Mouse (Mus musculus): ENCODE data around the gene Gcfc2. TPM values are rescaled to one million over a fixed set of nuclear protein-coding genes. Genes with fewer than 3 reads are reported as not detected.
A peak's percentile ranks its signal among the peaks of the same experiment; 100 is the strongest.

Gene Gcfc2
- total RNA-seq, 2 experiments from 2014 or later, result 7.2 to 11.7 TPM

DNA sequence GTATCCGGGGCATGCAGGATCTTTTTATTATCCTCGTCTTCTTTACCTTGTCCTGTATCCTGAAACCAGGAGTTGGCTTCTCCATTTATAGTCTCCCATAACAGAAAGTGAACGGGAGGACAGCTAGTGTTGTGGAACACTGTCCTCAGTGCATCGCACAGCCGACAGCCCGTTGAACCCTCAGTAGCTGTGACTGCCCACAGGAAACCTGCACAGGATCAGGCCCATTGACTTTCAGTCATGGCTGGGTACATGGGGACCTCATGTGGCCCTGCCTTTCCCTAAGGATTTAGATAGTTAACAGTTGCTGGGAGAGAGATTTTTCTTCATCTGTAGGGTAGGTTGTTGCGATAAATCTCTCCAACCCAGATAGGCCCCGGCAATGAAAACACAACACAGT lies 49.1 kb downstream of the Gcfc2 start:
- DNase-seq (ENCODE audit: low spot score in 2 of 2), result no peak

DNA sequence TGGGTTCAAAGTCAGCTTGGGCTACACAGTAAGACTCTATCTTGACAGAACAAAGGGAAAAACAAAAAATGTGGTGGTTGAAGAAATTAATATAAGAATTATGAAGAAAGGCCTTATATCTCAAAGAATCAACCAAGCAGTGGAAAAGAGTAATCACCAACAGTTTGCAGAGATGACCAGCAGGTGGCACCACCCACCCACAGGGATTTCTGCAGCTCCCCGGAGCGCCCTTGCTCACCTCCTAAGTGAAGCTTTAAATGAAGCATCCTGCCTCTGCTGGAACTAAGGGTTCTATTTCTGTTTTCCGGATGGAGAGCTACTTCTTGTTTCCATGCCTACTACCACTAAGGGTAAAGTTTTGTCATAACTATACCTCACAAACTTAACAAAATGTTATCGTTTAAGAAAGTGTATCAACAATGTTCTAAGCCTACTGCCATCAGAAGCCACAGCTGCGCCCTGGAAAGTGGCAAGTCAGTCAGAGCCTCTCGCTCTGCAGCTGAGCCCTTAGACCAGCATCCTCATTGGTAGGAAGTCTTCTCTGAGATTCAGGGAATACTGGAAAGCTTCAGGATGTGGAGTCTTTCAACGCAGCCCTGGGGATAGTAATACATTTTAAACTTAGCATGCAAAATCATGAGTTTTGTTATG lies 52.6 kb downstream of the Gcfc2 start:
- peak; percentile 84 to 85 for DNase-seq (ENCODE audit: low spot score in 2 of 2)

DNA sequence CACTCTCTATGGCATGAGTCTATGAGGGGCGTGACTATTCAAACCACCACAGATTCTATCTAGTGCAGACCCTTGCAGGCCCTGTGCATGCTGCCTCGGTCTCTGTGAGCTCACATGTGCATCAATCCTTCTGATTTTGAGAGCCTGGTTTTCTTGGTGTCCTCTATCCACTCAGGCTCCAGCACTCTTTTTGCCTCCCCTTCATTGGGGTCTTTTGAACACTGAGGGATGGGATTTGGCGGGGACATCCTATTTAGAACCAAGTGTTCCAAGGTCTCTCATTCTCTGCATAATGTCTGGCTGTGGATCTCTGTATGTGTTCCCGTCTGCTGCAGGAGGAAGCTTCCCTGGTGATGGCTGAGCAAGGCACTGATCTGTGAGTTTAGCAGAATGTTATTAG lies 55.8 kb downstream of the Gcfc2 start:
- DNase-seq (ENCODE audit: low spot score in 2 of 2), result no peak

DNA sequence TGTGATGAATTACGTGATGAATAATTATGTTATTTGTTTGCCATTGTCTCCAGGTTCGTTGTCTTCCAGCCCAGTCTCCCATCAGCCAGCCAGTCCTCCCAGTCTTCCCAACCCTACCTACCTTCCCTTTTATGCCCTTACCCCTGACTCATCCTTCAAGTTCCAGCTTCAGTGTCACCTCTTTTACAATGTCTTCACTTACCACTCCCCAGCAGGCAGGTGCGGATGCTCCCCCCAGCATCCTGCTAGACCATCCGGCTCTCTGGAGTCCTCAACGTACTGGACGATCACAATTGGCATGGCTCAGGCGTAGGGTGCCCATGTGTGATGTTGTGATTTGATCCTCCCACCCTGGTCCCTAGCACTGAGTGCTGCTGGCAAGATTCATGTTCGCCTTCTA lies 62.7 kb downstream of the Gcfc2 start:
- no peak for DNase-seq (ENCODE audit: low spot score in 2 of 2)

DNA sequence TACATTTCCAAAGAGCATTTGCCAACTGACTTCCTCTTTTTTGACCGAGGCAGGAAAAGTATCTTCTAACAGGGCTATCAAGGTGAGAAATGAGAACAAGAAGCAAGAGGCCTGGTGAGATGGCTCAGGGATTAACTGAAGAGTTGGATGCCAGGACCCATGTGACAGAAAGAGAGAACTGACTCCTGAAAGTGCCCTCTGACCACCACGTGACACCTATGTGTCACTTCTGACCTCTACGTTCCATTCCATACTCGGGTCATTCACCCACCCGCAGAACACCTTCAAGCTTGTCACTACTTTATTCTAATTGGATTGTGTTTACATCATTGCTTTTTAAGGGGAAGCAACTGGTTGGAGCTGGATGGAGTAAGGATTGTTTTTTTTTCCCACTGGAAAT lies 63.1 kb downstream of the Gcfc2 start:
- no peak for DNase-seq (ENCODE audit: low spot score in 2 of 2)

DNA sequence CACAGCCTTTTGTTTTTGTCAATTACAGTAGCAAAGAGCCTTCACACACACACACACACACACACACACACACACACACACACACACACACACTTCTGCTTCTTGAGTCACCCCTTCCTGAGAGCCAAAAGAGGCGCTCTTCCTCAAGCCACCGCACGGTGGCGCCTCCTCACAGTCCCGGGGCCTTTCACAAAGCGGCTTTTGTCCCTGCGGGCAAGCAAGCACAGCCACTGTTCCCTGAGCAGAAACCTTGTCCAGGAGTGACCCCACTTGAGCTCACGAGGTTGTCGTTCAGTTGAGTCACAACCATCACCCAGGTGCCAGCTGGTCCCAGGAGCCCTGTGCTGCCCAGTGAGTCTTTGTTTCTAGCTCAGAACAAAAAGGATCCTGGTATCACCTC lies 63.5 kb downstream of the Gcfc2 start:
- peak; percentile 79 to 84 for DNase-seq (ENCODE audit: low spot score in 2 of 2)

DNA sequence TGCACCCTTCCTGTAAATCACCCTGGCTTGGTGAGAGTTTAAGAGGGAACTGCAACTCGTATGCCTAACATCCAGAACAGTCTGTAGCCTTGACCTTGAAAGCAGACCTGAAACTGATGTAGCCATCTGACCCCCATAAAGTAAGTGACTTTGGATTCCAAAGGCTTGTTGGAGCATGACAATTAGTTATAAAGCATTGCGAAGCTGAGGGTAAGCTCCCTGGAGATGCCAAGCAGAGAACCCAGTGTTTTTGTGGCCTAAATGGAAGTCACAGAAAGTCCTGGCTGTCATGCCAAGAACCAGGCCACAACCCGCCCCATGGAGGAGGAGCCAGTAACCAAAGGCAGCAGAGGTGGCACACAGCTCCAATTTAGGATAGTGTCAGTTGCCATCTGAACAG lies 64.1 kb downstream of the Gcfc2 start:
- no peak for DNase-seq (ENCODE audit: low spot score in 2 of 2)

DNA sequence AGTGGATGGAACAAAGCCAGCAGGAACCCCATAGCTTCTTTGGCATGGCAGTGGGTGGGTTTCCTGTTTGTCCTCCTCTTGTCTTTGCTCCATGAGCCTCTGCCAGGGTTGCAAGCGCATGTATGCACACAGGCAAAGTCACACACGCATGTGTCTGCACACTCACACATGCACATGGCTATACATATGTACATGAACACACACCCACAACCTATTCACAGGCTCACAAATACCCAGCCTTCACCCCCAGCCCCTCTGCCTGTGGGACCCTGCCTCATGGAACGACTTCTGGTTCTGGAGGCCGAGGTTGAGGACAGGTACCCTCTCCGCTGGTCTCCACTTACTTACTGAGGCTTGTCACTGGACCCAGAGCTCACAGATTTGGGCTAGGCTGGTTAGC lies 64.9 kb downstream of the Gcfc2 start:
- no peak for DNase-seq (ENCODE audit: low spot score in 2 of 2)

DNA sequence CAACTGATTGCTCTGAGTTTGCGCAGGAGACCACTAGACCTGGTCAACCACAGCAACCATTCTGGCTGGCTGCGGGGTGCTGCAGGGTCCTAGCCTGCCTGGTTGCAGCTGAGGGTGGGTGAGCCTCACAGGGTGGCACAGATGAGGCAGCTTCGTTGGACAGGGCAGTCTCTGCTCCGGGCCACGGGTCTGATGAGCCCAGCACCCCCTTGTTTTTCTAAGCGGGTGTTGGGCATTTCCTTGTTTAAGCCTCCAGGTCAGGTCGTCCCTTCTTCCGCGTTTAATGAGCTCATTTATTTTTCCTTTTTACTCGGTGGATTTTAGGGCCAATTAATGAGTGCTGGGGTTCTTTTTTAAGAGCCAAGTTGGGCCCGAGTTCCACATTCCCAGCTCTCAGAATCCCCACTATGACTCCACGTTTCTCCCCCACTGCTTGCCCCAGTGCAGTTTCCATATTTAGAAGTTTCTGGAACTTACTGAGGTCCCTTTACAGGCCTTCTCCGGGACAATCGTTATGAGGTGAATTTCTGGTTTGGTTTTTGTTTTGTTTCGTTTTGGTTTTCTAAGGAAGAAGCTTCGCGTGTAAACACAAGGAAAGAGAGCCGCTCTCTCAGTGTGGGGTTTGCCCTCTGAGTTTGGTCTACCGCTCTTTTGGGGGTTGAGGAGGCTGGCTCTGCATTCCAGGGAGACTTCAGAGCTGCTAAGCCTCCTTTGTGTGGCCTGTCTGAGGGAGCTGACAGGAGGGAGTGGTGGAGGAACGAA lies 66.8 kb downstream of the Gcfc2 start:
- no peak for DNase-seq (ENCODE audit: low spot score in 2 of 2)

Small RNA genes lying within 50 kb of the gene (microRNA-seq; reads per million reads assigned to microRNA genes)
- gene Mir468, result 0 reads per million in 2 experiments
- 0 reads per million in 2 experiments for gene Mir7232

Other genes starting within 250 kb of the Gcfc2 start
- 10 to 100 TPM; 36.7 to 37.1 TPM for gene Mrpl19, start 42.3 kb downstream of the Gcfc2 start, total RNA-seq (2021)
- gene Eva1a, start 117.4 kb downstream of the Gcfc2 start, total RNA-seq (2021), result 10 to 100 TPM; 10.4 to 11.5 TPM

Data from left cerebral cortex, adult 18-20 months (tissue).